Mouse (Mus musculus) limb, embryonic 14.5 days (tissue): ENCODE data around the gene Gm10300. TPM values are rescaled to one million over a fixed set of nuclear protein-coding genes. Genes with fewer than 3 reads are reported as not detected.
A peak's percentile ranks its signal among the peaks of the same experiment; 100 is the strongest.

Experiments used
- ATAC-seq: fragments of 200-750 bp; cut with Nextera tagmentation; 2 replicates; pipeline ENCODE4 v1.8.0; 2017; ENCODE audit warnings: low read depth, moderate number of reproducible peaks, moderate TSS enrichment; ENCODE audit not compliant: low FRiP score
- DNase-seq: peaks from one replicate; pipeline ENCODE4 v3.0.0-alpha.2; 2015; ENCODE audit warnings: low spot score
- H3K27ac ChIP-seq: fragments of 300-500 bp; sonication (generic); replicated peaks from 2 replicates; pipeline ENCODE4 v1.5.1; 2014; ENCODE audit warnings: low read depth, mild to moderate bottlenecking, low read length, moderate library complexity, mixed read lengths
- H3K27me3 ChIP-seq: fragments of 300-500 bp; sonication (generic); 2 replicates; pipeline ENCODE4 v1.6.1; 2014; ENCODE audit warnings: low read length, mixed read lengths; ENCODE audit not compliant: control insufficient read depth, insufficient read depth
- H3K36me3 ChIP-seq: fragments of 300-500 bp; sonication (generic); 2 replicates; pipeline ENCODE4 v1.6.1; 2014; ENCODE audit warnings: mild to moderate bottlenecking, low read length, moderate library complexity, mixed read lengths; ENCODE audit not compliant: control insufficient read depth, insufficient read depth
- H3K4me1 ChIP-seq: fragments of 300-500 bp; sonication (generic); 2 replicates; pipeline ENCODE4 v1.6.1; 2014; ENCODE audit warnings: antibody characterized with exemption, low read length, mixed read lengths; ENCODE audit not compliant: control insufficient read depth, insufficient read depth
- H3K4me2 ChIP-seq: fragments of 300-500 bp; sonication (generic); replicated peaks from 2 replicates; pipeline ENCODE4 v1.6.1; 2014; ENCODE audit warnings: low read depth, mild to moderate bottlenecking, low read length, moderate library complexity; ENCODE audit not compliant: severe bottlenecking
- H3K4me3 ChIP-seq: fragments of 300-500 bp; sonication (generic); replicated peaks from 2 replicates; pipeline ENCODE4 v1.5.1; 2014; ENCODE audit warnings: low read length
- H3K9ac ChIP-seq: fragments of 300-500 bp; sonication (generic); 2 replicates; pipeline ENCODE4 v1.6.1; 2014; ENCODE audit warnings: mild to moderate bottlenecking, low read depth, low read length, moderate library complexity; ENCODE audit not compliant: severe bottlenecking
- H3K9me3 ChIP-seq: fragments of 300-500 bp; sonication (generic); 2 replicates; pipeline ENCODE4 v1.6.1; 2016; ENCODE audit warnings: low read length; ENCODE audit not compliant: control insufficient read depth
- POLR2A ChIP-seq: fragments of 200-500 bp; IDR thresholded peaks from 2 replicates; pipeline ENCODE4 v1.8.0; 2012; ENCODE audit warnings: inconsistent platforms, mild to moderate bottlenecking, moderate library complexity, borderline replicate concordance; ENCODE audit not compliant: insufficient read depth, insufficient read length; ENCODE audit errors: extremely low read depth
- WGBS: fragments of 180-500 bp; shearing (Covaris S2); extraction: QIAGEN DNeasy Blood & Tissue Kit; methylation state at CpG from one replicate; pipeline ENCODE4 v1.1.7; 2014; 5-methylcytosine and 5-hydroxymethylcytosine counted together
- polyA plus RNA-seq, 2 experiments: library from polyadenylated mRNA; depleted of rRNA in 1 of 2; stranded (reverse) in 1 of 2; unstranded in 1 of 2; fragments of >200 nt; fragmentation: Nextera tagmentation in 1 of 2; extraction: Ambion mirVana in 1 of 2; gene quantifications; 2 replicates each; pipeline versions ENCODE4 v1.2.1 to v1.2.3; 2012 to 2014

Gene Gm10300
- polyA plus RNA-seq, 2 experiments = 0.08 TPM; not detected in 1

- WGBS = 95% methylated on average over 2 of the region's 2 CpGs
- Histone ChIP-seq H3K9me3 (no peaks in the 10 kb centered on the region), H3K27ac (no peak overlapping the region), H3K4me2 (no peak overlapping the region), H3K27me3 (no peaks in the 10 kb centered on the region), H3K4me1 (peaks cover 5% of the 10 kb centered on the region), H3K36me3 (no peaks in the 10 kb centered on the region), H3K9ac (no peak overlapping the region), H3K4me3 (no peak overlapping the region)
- DNase-seq (no peak), ATAC-seq (no peak)
- no peak for TF ChIP-seq POLR2A
Measured at GRCm38 (mm10) chr4:132039521-132039920, 35.0 kb upstream of the Gm10300 start.

GRCm38 (mm10) chr4:132039975-132040645, 34.4 kb upstream of the Gm10300 start:
- no peak for ATAC-seq
- H3K27me3 ChIP-seq = no peaks in the 10 kb centered on the region
- H3K27ac ChIP-seq = no peak overlapping the region
- H3K36me3 ChIP-seq = no peaks in the 10 kb centered on the region
- H3K4me3 ChIP-seq = no peak overlapping the region
- no peak for TF ChIP-seq POLR2A
- H3K9me3 ChIP-seq = no peaks in the 10 kb centered on the region
- 78% methylated on average over 8 of the region's 8 CpGs for WGBS
- no peak overlapping the region for H3K9ac ChIP-seq
- H3K4me1 ChIP-seq = peaks cover 10% of the 10 kb centered on the region
- H3K4me2 ChIP-seq = no peak overlapping the region
- no peak for DNase-seq

DNA sequence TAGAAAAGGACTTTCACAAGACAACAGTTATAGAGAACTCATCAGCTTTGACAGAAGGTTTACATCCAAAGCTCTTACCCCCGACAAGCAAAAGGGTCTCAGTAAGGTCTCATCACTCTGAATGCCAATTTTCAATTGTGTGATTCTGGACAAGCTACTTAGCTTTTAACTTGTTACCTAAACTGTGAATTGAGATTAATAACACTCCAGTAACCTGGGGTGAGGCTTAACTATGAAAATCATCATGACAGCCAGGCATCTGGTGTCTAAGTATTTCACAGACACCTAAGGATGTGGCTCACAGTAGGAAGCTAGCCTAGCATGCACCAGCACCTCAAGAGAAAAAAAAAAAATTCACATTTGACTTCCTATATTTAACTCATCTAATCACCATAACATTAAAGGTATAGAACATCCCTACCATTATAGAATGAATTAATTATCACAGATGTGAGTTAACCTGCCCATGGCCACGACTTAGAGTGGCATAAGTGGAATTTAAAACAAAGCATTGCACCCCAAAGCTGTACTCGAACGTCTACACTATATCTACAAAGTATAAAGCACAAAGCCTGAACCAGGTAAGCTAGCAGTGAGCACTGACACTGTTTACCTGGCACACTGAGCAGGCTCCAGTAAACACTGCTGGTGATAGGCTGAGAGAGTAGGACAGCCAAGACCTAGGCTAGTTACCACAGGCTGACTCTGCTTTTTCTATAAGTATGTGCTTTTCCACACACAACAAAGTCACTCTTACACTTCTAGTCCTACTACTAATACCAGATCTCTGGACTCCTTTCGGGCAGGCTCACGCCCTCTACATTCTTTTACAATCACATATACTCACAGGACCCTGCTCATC, 32.8 kb upstream of the Gm10300 start:
- no peak overlapping the region for H3K9ac ChIP-seq
- H3K4me3 ChIP-seq = no peak overlapping the region
- WGBS = 81% methylated on average over 6 of the region's 6 CpGs
- H3K4me1 ChIP-seq = peaks cover 10% of the 10 kb centered on the region
- no peak for TF ChIP-seq POLR2A
- H3K9me3 ChIP-seq = no peaks in the 10 kb centered on the region
- no peaks in the 10 kb centered on the region for H3K36me3 ChIP-seq
- no peaks in the 10 kb centered on the region for H3K27me3 ChIP-seq
- no peak for ATAC-seq
- no peak for DNase-seq
- no peak overlapping the region for H3K27ac ChIP-seq
- no peak overlapping the region for H3K4me2 ChIP-seq

DNA sequence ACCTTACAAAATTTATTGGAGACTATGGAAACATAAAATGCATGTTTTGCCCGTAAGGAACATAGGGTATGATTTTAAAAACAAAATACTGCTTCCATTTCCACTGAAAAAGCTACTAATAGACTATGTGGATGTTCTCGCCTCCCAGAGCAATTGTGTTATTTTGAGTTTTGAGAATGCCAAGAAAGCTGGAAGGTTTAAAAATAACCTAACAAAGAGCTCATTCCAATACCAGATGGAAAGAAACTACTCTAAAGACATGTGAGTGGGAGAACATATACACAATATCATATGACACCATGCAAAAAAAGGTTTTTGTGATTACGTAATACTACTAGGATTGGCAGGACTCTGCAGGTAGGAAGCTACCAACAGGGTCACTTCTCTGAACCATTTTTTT, 30.8 kb upstream of the Gm10300 start:
- H3K36me3 ChIP-seq = no peaks in the 10 kb centered on the region
- DNase-seq (no peak), ATAC-seq (no peak)
- H3K27ac ChIP-seq = no peak overlapping the region
- peaks cover 10% of the 10 kb centered on the region for H3K4me1 ChIP-seq
- no peak for TF ChIP-seq POLR2A
- no peak overlapping the region for H3K9ac ChIP-seq
- no peaks in the 10 kb centered on the region for H3K27me3 ChIP-seq
- H3K4me2 ChIP-seq = no peak overlapping the region
- WGBS = 79% methylated on average over 3 of the region's 3 CpGs
- no peaks in the 10 kb centered on the region for H3K9me3 ChIP-seq
- H3K4me3 ChIP-seq = no peak overlapping the region

- peak overlapping the region; percentile 82 for H3K4me2 ChIP-seq
- DNase-seq = peak; percentile 61
- H3K27ac ChIP-seq = peak overlapping the region; percentile 94
- no peaks in the 10 kb centered on the region for H3K27me3 ChIP-seq
- WGBS = under 1% methylated on average over 52 of the region's 95 CpGs
- H3K9me3 ChIP-seq = no peaks in the 10 kb centered on the region
- peaks cover 8% of the 10 kb centered on the region for H3K4me1 ChIP-seq
- peak overlapping the region; percentile 96 for H3K9ac ChIP-seq
- peak overlapping the region; percentile 93 for H3K4me3 ChIP-seq
- ATAC-seq = peak; percentile 56; the same call in 1 of the 2 replicates
- no peaks in the 10 kb centered on the region for H3K36me3 ChIP-seq
- no peak for TF ChIP-seq POLR2A
Measured at GRCm38 (mm10) chr4:132048011-132048991, 26.2 kb upstream of the Gm10300 start.
